Mouse (Mus musculus): Measurements from ENCODE around the gene Hacd2.

Gene Hacd2

DNA sequence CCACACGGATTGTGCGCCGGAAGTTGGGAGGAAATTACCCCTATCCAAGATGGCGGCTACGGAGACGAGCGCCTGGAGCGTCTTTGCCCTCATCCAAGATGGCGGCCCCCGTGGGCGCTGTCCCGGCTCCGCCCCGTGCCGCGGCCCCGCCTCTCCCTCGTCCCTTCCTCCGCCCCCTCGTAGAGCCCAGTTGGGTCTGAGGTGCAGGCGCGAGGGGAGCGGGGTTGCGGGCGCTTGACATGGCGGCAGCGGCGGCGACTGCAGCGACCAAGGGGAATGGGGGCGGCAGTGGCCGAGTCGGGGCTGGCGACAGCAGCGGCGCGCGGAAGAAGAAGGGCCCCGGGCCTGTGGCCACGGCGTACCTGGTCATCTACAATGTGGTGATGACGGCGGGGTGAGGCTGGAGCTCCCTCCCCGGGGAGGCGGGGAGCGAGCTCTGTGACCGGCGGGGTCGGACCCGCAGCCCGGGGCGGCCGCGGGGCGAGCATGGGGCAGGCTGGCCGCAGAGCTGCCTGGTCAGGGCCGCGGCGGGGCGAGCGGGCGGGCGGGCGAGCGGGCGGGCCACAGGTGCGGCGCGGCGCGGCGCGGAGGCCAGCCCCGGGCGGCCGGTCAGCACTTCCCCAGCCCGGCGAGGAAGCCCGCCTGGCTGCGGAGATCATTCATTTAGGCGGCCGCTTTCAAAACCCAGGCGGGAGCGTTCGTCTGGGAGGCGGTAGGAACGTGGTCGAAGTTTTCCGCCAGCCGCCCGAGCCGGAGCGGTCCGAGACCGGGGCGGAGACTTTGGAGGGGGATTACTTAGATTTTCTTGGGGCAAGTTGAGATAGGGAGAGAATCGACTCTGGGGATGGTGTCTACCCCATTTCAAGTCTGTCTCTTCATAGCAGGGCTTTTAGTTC is at the start of gene Hacd2:
TSS of gene Hacd2 (plus strand) at position 187 of the 896 bp plus-strand sequence.
- DNase-seq (ENCODE audit: low spot score), result peak; percentile 94

DNA sequence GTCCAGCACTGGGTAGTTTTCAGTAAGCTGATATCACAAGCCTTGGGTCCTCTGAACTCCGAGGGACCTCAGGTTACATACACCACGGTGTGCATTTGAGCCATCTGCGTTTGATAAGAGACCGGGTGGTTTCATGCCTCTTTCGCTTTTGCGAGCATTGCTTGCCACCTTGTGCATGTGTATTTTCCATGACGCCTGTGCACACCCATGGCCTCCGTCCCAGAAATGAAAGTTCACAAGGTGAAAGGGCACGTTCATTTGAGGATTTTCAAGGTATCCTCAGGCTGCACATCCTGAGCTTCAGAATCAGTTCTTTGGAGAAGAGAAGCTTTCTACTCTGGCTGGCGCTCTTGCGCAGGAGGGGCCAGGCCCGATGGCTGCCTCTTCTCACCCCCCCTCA is 49.8 kb upstream of the Hacd2 start:
- DNase-seq (ENCODE audit: low spot score), result no peak

DNA sequence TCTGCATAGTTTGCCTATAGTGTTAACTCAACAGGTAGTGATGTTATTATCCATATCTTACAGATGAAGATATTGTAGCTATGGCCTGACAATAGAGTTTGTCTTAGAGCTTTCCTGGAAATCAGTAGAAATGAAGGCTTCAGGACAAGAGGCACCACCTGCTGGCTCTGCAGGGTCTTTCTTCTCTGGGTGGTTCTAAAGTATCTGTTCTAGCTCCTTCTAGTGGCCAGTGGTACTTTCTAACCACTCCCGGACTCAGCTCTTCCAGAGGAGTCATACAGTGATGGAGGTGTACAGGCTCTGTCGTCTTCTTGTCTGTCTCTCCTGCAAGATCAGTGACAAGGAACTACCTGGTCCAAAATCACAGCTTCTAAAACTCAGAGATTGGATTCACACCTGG is 46.7 kb upstream of the Hacd2 start:
- DNase-seq (ENCODE audit: low spot score), result no peak

DNA sequence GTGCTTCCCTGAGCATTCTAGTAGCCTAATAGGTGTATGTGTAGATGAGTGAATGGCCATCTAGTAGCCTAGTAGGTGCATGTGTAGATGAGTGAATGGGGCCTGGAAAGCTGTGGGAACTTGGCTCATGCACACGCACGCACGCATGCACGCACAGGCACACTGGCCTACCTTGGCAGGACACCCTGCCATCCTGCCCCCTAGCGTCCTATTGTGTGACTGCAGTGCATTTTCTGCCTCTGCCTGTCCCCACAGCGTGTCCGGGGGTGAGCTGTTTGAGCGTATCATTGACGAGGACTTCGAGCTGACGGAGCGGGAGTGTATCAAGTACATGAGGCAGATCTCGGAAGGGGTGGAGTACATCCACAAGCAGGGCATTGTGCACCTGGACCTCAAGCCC is 45.6 kb upstream of the Hacd2 start:
- DNase-seq (ENCODE audit: low spot score), result no peak

DNA sequence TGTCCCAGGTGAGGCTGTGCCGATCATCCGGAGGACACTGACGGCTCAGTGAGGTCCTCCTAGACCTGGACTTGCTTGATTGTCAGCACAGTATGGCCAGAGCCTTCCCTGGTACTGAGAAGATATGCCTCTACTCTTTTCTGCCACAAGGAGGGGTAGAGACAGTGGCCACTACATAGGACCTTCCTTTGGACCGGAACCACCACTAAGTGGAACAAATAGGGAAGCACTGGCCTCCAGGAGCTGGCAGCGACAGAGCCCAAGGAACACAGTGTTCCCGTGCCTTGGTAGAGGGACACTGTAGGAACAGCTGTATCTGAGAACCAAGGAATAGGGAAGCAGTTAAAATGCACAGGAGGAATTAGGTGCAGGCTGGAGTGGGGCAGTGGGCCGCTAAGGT is 44.2 kb upstream of the Hacd2 start:
- no peak for DNase-seq (ENCODE audit: low spot score)

DNA sequence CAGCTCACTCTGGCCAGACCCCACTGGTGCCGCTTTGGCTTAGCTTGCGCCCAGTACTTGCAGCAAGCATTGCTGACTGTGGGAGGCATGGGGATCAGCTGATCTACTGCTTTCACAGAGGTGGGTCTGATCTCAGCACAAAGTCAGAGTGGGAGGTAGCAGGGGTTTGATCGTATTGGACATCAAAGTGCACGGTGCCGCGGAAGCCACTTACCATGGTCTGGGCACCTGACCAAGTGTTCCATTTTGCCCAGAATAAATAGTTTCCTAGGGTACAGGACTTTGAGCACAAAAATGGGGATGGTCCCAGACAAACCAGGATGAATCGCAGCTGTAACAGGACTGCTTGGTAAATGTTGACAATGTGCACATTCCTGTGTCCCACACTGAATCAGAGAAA is 41.2 kb upstream of the Hacd2 start:
- DNase-seq (ENCODE audit: low spot score), result no peak

DNA sequence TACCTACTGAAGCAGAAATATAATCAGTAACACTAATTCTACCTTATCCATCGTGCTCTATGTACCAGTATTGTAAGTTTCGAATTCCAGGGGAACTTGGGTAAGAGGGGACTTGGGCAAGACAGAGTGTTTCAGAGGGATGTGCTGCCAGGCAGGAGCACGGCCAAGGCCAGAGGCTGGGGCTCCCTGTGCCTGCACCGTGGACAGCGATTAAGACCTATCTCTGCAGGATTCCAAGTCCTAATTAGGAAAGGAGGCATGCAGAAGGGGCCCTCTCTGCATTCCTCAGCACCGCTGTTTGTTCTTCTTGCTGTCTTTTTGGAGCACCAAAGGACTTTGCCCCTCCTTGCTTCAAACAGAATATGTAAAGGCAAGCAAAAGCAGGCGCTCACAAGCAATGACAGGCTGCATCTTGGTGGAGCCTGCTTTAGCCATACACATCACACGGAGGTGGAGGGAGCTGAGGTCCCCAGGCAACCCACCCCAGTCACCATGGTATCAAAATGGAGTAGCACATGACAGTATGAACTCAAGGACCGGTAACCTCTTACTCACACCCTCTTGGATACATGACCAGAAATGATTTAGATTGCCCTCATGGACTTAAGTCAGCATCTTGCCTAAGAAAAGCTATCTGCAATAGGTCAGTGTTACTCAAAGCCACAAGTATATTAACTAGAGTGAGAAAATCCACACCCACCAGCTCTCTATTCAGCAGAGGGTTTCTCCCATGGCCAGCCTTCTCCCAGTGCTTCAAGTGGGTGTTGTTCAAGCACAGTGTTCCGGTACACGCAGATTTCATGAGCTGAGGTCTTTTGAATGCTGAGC is 37.8 kb upstream of the Hacd2 start:
- no peak for DNase-seq (ENCODE audit: low spot score)

DNA sequence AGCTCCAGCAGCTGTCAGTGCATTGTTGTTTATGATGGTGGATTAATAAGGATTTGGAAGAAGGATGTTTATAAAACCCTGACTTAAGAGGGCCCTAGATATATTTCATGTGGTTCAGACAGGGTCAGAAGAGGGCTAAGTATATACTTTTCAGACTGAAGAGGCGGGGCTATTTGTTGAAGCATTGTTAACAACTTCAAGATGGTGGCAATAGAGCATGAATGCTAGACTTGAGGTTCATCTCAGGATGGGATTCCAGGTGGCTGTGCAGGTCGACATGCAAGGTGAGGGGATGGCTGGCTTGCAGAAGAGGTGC is 37.2 kb upstream of the Hacd2 start:
- DNase-seq (ENCODE audit: low spot score), result no peak

DNA sequence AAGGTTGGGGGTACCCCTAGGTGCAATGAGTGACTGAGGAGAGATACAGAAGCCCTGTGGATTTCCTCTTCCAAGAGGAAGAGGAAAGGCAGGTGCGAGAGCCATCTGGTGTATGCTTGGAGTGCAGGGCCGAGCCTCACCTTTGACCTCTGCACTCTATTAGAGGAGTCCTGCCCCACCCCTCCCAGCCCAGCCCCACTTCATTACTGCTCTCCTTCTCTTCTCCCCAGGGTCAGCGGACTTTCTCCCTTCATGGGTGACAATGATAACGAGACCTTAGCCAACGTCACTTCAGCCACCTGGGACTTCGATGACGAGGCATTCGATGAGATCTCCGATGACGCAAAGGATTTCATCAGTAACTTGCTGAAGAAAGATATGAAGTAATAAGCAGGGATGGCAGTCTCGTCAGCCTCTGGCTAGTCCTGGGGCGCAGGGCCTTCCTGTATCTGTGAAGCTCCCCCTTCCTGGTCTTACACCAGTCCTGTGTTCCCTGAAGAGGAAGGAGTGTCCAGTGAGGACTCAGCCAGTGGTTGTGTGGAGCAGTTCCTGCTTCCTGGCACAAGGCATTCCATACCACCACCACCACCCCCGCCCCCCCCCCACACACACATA is 35.9 kb upstream of the Hacd2 start:
- no peak for DNase-seq (ENCODE audit: low spot score)

DNA sequence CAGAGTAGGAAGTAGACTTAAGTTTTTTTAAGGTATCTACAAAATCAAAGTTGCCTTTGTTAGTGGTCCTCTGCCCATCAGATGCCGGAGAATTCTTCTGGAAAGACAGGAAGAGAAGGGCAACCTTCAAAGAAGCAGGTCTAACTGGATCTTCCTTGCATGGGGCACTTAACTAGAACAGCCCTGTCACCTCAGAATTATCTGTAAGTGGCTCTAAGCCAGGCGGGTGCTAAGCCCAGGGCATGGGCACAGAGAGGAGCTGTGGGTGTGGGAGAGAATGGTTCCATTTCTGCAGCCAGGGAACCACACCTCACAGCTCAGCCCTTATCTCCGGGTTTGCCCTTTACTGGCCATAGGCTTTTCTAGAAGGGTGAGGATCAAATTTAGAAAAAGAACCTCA is 30.9 kb upstream of the Hacd2 start:
- no peak for DNase-seq (ENCODE audit: low spot score)

DNA sequence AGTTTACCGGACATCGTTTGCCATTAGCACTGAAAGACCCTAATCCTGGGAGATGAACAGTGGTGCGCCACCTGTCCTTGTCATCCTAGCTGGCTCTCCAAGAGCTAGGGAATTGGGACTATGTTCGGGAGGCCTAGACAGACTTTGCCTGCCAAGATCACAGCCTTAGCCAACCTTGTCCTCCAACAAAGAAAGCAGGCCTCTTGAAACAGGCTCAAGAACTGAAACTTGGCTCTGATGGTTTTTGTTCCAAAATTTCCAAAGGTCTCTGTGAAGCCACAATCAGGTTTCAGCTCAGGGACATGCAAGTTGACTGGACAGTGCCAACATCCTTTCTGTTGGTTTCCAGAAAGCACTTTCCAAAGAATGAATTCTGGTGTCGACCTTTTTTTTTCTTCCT is 29.4 kb upstream of the Hacd2 start:
- DNase-seq (ENCODE audit: low spot score), result no peak

DNA sequence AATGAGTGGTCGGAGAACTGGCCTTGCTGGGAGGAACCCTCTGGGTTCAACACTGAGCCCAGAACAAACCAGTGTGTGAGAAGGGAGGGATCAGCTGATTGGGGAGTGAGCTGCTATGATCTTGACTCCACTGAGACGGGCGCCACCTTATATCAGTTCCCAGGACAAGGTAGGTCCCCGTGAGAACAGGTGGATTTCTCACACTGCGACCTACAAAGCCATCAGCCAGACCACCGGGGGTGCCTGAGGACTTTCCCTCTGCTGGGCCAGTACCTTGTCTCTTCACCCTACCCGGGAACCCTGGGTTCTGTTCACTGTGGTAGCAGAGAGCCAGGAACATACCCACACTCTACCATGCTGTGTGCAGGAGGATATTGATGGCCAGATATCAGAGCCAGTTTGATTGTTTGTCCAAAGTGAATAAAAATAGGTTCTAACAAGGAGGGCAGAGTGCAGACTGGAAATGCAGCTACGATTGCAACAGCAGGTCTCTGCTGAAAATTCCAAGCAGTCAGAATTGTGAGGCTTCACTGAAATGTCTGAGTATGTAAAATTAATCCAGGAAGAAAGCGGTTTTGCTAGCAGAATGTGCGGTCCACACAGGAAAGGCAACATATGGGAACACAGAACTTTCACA is 28.4 kb upstream of the Hacd2 start:
- DNase-seq (ENCODE audit: low spot score), result no peak

DNA sequence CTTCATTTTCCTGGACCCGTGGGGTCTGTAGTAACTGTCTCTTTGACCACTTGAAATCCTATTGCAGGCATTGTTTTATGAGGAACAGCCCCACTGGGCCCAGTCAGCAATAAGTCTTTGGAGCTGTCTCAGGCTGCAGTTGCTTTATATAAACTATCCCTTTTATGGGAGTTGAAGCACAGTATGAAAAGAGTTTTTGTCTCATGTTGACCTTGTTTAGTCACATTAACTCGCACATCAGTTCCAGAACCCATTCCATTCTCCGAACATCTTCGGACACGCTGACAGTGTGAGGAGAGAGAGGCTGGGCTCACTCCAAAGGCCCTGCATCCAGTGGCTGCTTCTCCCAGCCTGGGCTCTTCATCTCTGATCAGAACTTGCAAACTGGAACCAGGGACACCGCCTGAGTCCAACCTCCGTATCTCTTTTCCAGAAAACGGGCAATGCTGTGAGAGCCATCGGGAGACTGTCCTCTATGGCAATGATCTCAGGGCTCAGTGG is 27.5 kb upstream of the Hacd2 start:
- DNase-seq (ENCODE audit: low spot score), result no peak

DNA sequence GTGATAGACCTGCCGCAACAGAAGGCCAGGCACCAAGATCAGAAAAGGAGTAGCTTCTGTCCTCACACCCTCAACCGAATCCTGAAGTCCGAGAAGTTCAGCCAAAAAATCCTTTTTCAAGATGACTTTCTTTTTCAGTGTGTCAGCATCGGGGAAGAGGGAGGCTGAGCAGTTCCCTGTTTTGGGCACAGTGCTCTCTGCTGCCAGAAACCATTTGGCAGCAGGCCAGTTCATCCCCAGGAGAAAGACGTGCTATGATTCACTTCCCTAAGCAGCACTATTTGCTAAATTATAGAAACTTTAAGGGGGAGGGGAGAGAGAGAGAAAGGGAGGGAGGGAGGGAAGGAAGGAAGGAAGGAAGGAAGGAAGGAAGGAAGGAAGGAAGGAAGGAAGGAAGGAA is 26.1 kb upstream of the Hacd2 start:
- peak; percentile 59 for DNase-seq (ENCODE audit: low spot score)

DNA sequence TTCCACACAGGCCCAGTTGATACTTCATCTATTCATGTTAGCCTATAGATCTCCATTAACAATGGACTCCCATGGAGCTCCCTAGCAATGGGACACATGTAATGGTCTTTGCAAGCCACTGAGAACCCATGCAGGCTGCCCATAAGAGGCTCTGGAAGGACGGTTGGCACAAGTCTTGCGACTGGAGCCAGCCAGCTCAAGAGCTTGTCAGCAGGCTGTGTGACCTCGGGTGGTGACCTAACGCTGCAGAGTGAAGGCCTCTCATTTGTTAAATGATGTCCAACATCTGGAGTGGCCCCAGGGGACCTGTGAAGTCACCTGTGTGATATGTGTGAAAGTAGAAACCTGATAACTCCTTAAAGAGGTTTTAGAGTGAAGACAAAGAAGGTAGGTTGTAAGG is 25.2 kb upstream of the Hacd2 start:
- no peak for DNase-seq (ENCODE audit: low spot score)

DNA sequence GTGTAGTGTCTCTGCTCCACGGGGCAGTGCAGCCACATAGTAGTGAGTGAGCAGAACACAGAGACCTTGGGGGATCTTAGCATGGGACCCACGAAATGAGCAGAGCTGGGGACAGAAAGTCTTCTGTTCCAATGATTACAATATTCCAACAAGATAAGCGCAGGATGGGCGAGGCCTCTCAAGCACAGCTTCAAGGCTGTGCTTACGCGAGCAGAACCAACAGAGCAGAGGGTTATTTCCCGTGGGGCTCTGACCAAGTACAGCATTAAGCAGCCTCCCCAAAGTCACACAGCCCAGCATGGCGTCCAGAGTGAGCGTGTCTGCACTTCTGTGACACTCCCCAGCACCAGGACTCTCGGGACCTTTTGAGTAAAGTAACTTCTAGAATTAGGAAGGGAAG is 24.7 kb upstream of the Hacd2 start:
- no peak for DNase-seq (ENCODE audit: low spot score)

DNA sequence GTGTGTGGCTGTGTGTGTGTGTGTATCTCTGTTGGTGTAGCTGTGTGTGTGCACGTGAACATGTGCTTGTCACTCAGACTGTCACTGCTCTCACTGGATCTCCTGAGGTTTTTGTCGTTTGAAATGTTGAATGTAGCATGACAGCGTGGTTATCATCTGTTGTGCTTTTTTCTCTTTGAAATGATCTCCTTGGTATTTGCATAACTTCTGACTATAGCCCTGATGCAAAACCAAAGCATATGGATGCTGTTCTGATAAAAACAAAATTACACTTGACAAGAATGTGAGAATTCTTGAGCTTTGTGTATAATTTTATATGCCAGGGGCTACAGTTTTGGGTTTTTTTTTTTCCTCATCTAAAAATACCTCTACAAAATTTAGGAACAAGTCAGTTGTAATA is 23.2 kb upstream of the Hacd2 start:
- no peak for DNase-seq (ENCODE audit: low spot score)

DNA sequence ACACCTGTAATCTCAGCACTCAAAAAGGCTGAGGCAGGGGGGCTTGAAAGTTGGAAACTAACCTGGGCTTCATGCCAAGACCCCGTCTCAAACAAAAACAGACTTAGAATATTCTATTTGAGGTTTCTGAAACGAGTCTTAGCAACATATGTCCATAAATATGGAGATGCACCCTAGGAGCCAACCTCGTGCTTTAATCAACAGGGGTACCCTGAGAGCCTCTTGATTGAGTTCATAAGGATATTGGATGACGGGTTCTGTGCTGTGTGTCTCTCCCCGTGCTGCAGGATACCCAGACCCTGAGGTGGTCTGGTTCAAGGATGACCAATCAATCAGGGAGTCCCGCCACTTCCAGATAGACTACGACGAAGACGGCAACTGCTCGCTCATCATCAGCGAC is 22.2 kb upstream of the Hacd2 start:
- DNase-seq (ENCODE audit: low spot score), result no peak

DNA sequence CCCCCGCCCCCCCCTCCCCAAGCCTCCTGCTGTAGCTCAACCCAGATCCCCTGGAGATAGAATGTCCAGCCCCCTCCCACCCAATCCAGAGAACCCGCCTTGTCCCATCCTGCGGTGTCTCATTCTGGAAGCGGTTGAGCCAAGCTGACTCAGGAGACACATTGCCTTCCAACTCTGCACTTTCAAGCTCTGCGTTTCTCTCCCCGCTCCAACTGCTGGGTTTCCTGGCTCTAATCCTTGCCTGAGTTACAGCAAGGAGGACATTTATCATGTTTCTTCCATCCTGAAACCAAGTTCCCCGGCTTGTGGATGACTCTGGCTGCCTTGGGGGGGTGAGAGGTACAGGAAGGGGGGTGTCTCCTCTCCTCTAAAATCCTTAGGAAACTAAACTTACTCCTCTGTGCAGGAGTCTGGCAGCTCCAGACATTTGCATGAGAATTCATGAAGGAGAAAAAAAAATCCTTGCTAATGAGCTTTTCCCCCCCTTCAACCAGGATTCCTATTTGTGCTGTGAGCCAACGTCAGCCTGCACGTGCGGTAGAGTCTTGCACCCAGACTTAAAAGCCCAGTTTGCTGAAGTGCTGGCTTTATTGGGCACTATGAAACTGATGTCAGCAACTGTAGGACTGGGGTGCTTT is 21.2 kb upstream of the Hacd2 start:
- DNase-seq (ENCODE audit: low spot score), result no peak

DNA sequence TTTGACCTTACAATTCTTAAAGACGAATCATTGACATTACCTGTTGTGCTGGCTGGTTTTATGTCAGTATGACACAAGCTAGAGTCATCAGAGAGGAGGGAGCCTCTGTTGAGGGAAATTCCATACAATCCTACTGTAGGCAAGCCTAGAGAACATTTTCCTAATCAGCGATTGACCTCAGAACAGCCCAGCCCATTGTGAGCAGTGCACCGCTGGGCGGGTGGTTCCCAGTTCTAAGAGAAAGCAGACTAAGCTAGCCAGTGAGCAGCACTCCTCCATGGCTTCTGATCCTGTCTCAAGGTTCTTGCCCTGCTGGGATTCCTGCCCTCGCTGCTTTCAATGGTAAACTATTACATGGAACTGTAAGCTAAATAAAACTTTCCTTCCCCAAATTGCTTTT is 17.9 kb upstream of the Hacd2 start:
- DNase-seq (ENCODE audit: low spot score), result no peak

DNA sequence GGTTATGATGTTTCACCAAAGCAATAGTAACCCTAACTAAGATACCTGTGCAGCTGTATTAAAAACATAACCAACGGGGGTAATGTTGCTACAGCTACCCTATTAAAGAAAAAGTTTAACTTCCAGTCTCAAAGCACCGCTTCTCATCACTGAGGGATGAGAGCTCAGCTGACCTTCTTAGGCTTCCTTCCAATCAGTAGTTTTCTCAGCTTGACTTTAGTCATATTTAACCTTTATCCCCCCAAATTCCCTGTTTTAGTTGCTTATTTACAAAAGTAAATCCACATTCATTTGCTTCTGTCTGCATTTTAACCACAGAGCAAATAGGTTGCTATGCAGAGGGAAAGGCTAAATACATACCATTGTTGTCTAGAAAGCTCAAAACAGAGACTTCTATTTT is 17.5 kb upstream of the Hacd2 start:
- DNase-seq (ENCODE audit: low spot score), result no peak

DNA sequence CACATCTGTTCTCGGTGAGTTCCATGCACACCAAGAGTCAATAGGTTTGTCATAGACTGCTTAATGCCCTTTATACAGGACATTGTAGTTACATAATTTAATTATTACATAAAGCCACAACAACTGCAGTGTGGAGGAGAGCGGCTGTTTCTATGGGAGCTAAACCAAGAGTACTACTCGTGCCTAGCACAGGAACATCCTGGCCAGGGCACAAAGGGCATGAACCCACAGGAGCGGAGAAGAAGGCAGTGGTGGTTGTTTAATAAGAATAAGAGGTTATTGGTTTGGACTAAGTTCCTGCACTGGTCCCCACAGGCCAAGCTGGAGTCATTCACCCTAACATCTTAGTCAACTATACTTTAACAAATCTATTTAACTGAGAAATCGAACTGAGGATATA is 16.0 kb upstream of the Hacd2 start:
- no peak for DNase-seq (ENCODE audit: low spot score)
